Mouse (Mus musculus): ENCODE results near the gene Tbcd.

DNA sequence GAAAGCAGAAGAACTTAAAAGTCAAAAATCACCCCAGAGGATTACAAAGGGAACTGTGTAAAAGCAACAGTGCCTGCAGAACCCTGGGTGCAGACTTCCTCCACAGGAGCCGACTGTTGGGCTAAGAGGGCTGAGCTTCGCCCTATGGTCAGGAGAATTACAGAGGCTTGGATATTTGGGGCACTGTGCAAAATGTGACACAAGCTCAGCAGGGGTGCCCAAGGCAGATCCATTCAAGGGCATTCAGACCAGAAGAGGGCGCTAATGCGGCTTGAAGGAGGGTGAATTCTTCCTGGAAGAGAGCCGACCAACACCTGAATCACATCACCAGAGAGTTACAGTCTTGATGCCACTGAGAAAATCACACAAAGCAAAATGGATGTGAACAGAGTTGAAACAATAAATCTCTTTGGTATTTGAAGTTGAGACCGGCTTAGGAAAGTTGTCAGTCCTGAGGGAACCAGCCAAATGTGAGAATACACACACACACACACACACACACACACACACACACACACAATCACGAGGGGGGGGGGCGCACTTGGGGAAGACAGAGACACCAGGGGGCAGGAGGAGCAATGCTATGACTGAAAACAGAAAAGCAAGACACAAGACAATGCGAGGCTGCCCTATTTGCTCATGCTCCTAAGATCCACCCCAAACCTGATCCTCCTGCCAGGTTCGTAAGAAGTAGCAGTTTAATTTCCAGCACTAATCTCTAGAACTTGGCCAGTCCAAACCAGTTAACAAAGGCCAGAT is 201.0 kb downstream of the Tbcd start:
- TF ChIP-seq SMC3 (IDR thresholded peaks at IDR 0.05; ENCODE audit: low read depth, low read length), result peak; percentile 82
- TF ChIP-seq PAX5 (IDR thresholded peaks at IDR 0.05; ENCODE audit: low read length), result no peak
- TF ChIP-seq TCF12 (IDR thresholded peaks at IDR 0.05; ENCODE audit: low read depth, low read length), result no peak

All from CH12.LX (cell line).